Mouse (Mus musculus) cerebellum, adult 9-11 months (tissue): Measurements from ENCODE around the gene Ceacam11.
"Not testable (repeated sequence)": the region's sequence is repeated elsewhere in the genome, so short reads cannot be mapped to it uniquely, and the experiment has no call there.

Experiments
- DNase-seq: peaks from one replicate; pipeline ENCODE4 v3.0.0; 2022

Gene Ceacam11

DNA sequence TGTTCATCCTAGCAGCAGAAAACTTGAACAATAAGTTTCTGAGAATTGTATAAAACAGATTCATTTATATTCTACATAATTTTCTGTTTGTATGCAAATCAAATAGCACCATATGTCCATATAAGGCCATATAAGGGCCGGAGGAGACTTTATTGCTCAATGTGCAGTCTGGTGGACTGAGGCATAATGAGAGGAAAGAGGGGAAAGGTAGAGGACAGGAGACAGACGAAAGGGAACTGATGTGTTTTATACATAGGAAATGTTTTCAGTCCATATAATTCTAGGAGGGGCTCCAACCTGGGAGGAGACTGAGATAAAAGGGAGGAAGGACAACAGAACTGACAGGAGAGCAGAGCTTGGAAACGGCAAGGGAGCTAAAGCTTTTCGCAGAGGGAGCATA is at the start of gene Ceacam11:
TSS of gene Ceacam11 (plus strand) at position 301 of the 400 bp plus-strand sequence.
- DNase-seq, result no peak

DNA sequence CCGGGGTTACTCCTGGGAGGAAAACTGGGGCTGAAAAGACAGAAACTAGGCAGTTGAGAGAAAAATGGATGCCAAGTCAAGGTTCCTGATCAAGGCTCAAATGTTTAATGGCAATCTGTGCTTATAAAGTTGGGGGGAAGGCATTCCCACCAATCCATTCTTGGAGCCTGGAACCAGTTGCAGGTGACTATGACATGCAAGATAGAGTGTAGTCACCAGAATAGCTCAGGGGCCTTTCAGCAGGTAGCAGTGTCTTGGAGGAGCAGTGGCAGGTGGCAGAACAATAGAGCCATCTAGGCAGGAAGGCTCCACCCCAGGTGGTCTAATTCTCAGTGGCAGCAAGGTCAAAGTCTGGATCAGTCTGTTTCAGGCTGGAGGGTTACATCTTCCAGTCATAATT is 29.2 kb downstream of the Ceacam11 start:
- not testable (repeated sequence) for DNase-seq

DNA sequence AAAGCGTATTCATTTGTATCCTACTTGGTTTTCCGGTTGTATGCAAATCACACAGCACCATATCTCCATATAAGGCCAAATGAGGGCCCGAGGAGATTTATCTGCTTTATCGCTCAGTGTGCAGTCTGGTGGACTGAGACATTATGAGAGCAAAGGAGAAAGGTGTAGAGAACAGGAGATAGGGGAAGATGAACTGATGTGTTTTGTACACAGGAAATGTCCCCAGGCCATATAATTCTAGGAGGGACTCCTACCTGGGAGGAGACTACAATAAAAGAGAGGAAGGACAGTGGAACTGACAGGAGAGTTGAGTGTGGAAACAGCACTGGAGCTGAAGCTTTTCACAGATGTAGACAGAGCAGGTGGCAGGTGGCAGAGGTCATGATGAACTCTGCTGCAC is 37.7 kb downstream of the Ceacam11 start, which contains the start of gene Ceacam13:
TSS of gene Ceacam13 (plus strand) at position 301 of the 400 bp plus-strand sequence.
- no peak for DNase-seq
